Mouse (Mus musculus) kidney, adult 8-10 months (tissue): ENCODE measurements around the gene Baiap3.
"Not testable (repeated sequence)": the region's sequence is repeated elsewhere in the genome, so short reads cannot be mapped to it uniquely, and the experiment has no call there.

ENCODE experiments used
- DNase-seq, 2 experiments: peaks; one replicate each; pipeline ENCODE4 v3.0.0; 2022

Gene Baiap3

GRCm38 (mm10) chr17:25244239-25244638 is 11.9 kb downstream of the Baiap3 start:
- no peak for DNase-seq

GRCm38 (mm10) chr17:25243131-25243780 is 12.9 kb downstream of the Baiap3 start:
- no peak for DNase-seq

- DNase-seq, result peak; percentile 77 to 84
Measured at GRCm38 (mm10) chr17:25239695-25240636, 16.2 kb downstream of the Baiap3 start, which contains the start of the genes Gnptg and Tsr3. Gene Gnptg, minus strand, starts transcription at chr17:25240124. Gene Tsr3, plus strand, starts transcription at chr17:25240170.

- DNase-seq, result no peak
Measured at GRCm38 (mm10) chr17:25235635-25236034, 20.5 kb downstream of the Baiap3 start.

- not testable (repeated sequence) for DNase-seq
Measured at GRCm38 (mm10) chr17:25231621-25232020, 24.5 kb downstream of the Baiap3 start.

- DNase-seq, result peak; percentile 67 to 81
Measured at GRCm38 (mm10) chr17:25230700-25231099, 25.5 kb downstream of the Baiap3 start.

- peak; percentile 43 to 55 for DNase-seq
Measured at GRCm38 (mm10) chr17:25230014-25230655, 26.0 kb downstream of the Baiap3 start.

- peak; percentile 51 to 73 for DNase-seq
Measured at GRCm38 (mm10) chr17:25227991-25228390, 28.2 kb downstream of the Baiap3 start.

GRCm38 (mm10) chr17:25225659-25226058 is 30.5 kb downstream of the Baiap3 start:
- no peak for DNase-seq

GRCm38 (mm10) chr17:25224586-25225222 is 31.5 kb downstream of the Baiap3 start:
- DNase-seq, result no peak

- no peak for DNase-seq
Measured at GRCm38 (mm10) chr17:25222951-25223601, 33.1 kb downstream of the Baiap3 start.

- not testable (repeated sequence) for DNase-seq
Measured at GRCm38 (mm10) chr17:25222504-25222940, 33.6 kb downstream of the Baiap3 start.

- DNase-seq, result peak; percentile 64 to 72
Measured at GRCm38 (mm10) chr17:25221821-25222503, 34.2 kb downstream of the Baiap3 start.

GRCm38 (mm10) chr17:25220746-25221145 is 35.4 kb downstream of the Baiap3 start:
- DNase-seq, result peak; percentile 31 to 38

- no peak for DNase-seq
Measured at GRCm38 (mm10) chr17:25219492-25220295, 36.5 kb downstream of the Baiap3 start.

- no peak for DNase-seq
Measured at GRCm38 (mm10) chr17:25218967-25219366, 37.2 kb downstream of the Baiap3 start.

- no peak for DNase-seq
Measured at GRCm38 (mm10) chr17:25215431-25215830, 40.7 kb downstream of the Baiap3 start.

GRCm38 (mm10) chr17:25211705-25212104 is 44.5 kb downstream of the Baiap3 start:
- no peak for DNase-seq

GRCm38 (mm10) chr17:25210680-25211466 is 45.3 kb downstream of the Baiap3 start:
- peak; percentile 55 to 70 for DNase-seq

GRCm38 (mm10) chr17:25210006-25210405 is 46.2 kb downstream of the Baiap3 start:
- no peak for DNase-seq
